Mouse (Mus musculus): ENCODE results near the gene Sumo1. TPM values are rescaled to one million over a fixed set of nuclear protein-coding genes. Genes with fewer than 3 reads are reported as not detected.

Gene Sumo1
- total and polyA plus RNA-seq, 3 experiments = 122 to 505 (median 296) TPM

- Histone ChIP-seq H3K4me2 (ENCODE audit: insufficient read depth, low read depth, poor library complexity, severe bottlenecking) (no peak overlapping the region), H3K27ac (ENCODE audit: insufficient read depth, low read depth) (no peak overlapping the region), H3K36me3 (replicated peaks in 1 of 2; ENCODE audit: control insufficient read depth in 1 of 2, insufficient read depth in 1 of 2, low read length in 1 of 2) (no peaks in the 10 kb centered on the region), H3K27me3 (replicated peaks) (no peaks in the 10 kb centered on the region), H3K4me1 (ENCODE audit: control insufficient read depth in 1 of 2, insufficient read depth in 2 of 2) (peaks cover 11 to 38% of the 10 kb centered on the region in 2 experiments), H3K9ac (ENCODE audit: insufficient read depth, low read depth) (no peak overlapping the region), H3K4me3 (replicated peaks in 1 of 3; ENCODE audit: low read depth in 2 of 3, low read length in 2 of 3, poor library complexity in 1 of 3) (no peak overlapping the region), H3K9me3 (replicated peaks; ENCODE audit: low read length) (peaks cover 6% of the 10 kb centered on the region), H3K79me2 (replicated peaks; ENCODE audit: control insufficient read depth, extremely low read depth, insufficient read depth, poor library complexity, severe bottlenecking) (no peaks in the 10 kb centered on the region)
- in situ Hi-C loops (cut with MboI; ENCODE audit: low pct_ligation_motif_present, low pct_unique_long_range_greater_than_20kb, low sequenced_read_pairs) (loop anchor here (5.0 kb wide), 1 partner anchor 41 kb away; no protein-coding TSS in a partner anchor), dilution Hi-C loops (cut with MboI; ENCODE audit: extremely low pct_ligation_motif_present, extremely low pct_unique_long_range_greater_than_20kb, low sequenced_read_pairs) (no loop called here)
- TF ChIP-seq ZC3H11A (IDR thresholded peaks at IDR 0.05; ENCODE audit: low read depth, low read length) (no peak), ETS1 (conservative IDR thresholded peaks at IDR 0.05; ENCODE audit: low read depth, low read length) (no peak), RAD21 (IDR thresholded peaks at IDR 0.05; ENCODE audit: low read depth, low read length) (no peak), USF1 (IDR thresholded peaks at IDR 0.05; ENCODE audit: low read depth, low read length) (no peak), JUND (conservative IDR thresholded peaks at IDR 0.05; ENCODE audit: low read depth, low read length) (no peak), RCOR1 (conservative IDR thresholded peaks at IDR 0.05; ENCODE audit: low read depth, low read length) (no peak), MXI1 (IDR thresholded peaks at IDR 0.05; ENCODE audit: low read depth, low read length) (no peak), MEF2A (IDR thresholded peaks at IDR 0.05; ENCODE audit: borderline replicate concordance, low read depth, low read length) (no peak), ZKSCAN1 (IDR thresholded peaks at IDR 0.05; ENCODE audit: borderline replicate concordance, low read depth, low read length) (no peak), ELF1 (IDR thresholded peaks at IDR 0.05; ENCODE audit: low read depth, low read length) (no peak), POLR2A (IDR thresholded peaks at IDR 0.05; ENCODE audit: low read depth, low read length) (no peak), TBP (conservative IDR thresholded peaks at IDR 0.05; ENCODE audit: low read depth, low read length) (no peak)
- DNase-seq (ENCODE audit: extremely low read depth) = no peak
Measured at GRCm38 (mm10) chr1:59566281-59566680, 104.4 kb downstream of the Sumo1 start.

DNA sequence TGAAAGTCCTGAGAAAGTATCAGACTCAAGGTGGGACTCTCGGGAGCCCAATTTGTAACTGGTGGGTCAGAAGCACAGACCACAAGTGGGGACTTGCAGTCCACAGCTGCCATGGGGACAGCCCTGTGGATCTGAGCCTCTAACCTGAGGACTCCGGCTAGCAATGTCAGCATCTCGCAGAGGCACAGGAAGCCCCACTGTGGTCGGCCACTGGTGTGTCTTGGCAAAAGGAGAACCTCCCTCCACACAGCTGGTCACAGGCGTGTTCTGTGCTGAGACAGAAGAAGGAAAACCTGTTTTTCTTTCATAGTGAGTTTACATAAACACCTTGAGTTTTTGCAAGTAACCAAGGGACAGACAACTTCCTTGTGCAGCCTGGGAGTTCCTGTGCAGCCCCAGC is 104.8 kb downstream of the Sumo1 start:
- no peak for TF ChIP-seq RAD21 (IDR thresholded peaks at IDR 0.05; ENCODE audit: low read depth, low read length)
- no peak for TF ChIP-seq SMC3 (IDR thresholded peaks at IDR 0.05; ENCODE audit: low read depth, low read length)
- no peak for TF ChIP-seq TCF12 (IDR thresholded peaks at IDR 0.05; ENCODE audit: low read depth, low read length)
- no peak for TF ChIP-seq ZNF384 (IDR thresholded peaks at IDR 0.05; ENCODE audit: low read depth, low read length)
- TF ChIP-seq NELFE (IDR thresholded peaks at IDR 0.05; ENCODE audit: low read depth, low read length) = no peak
- TF ChIP-seq MEF2A (IDR thresholded peaks at IDR 0.05; ENCODE audit: borderline replicate concordance, low read depth, low read length) = no peak
- no peak for TF ChIP-seq CHD2 (IDR thresholded peaks at IDR 0.05; ENCODE audit: low read length)
- no peak for TF ChIP-seq MXI1 (IDR thresholded peaks at IDR 0.05; ENCODE audit: low read depth, low read length)
- no peak for TF ChIP-seq GABPA (IDR thresholded peaks at IDR 0.05; ENCODE audit: insufficient replicate concordance, low read depth, low read length)
- TF ChIP-seq USF2 (conservative IDR thresholded peaks at IDR 0.05; ENCODE audit: low read depth, low read length) = no peak
- no peak for TF ChIP-seq MAX (IDR thresholded peaks at IDR 0.05; ENCODE audit: low read length)
- no peak for TF ChIP-seq SIN3A (IDR thresholded peaks at IDR 0.05; ENCODE audit: low read length)
- TF ChIP-seq ELF1 (IDR thresholded peaks at IDR 0.05; ENCODE audit: low read depth, low read length) = no peak
- TF ChIP-seq TBP (conservative IDR thresholded peaks at IDR 0.05; ENCODE audit: low read depth, low read length) = no peak
- no peak for TF ChIP-seq IRF4 (IDR thresholded peaks at IDR 0.05; ENCODE audit: low read depth, low read length)
- TF ChIP-seq CHD1 (IDR thresholded peaks at IDR 0.05; ENCODE audit: low read depth, low read length) = no peak
- in situ Hi-C loops (cut with MboI; ENCODE audit: low pct_ligation_motif_present, low pct_unique_long_range_greater_than_20kb, low sequenced_read_pairs) = loop anchor here (5.0 kb wide), 1 partner anchor 41 kb away; no protein-coding TSS in a partner anchor

More for the DNA sequence above, 104.8 kb downstream of the Sumo1 start:
- no peak for DNase-seq (ENCODE audit: extremely low read depth)
- Histone ChIP-seq H3K27me3 (replicated peaks) (no peaks in the 10 kb centered on the region), H3K4me3 (replicated peaks in 1 of 3; ENCODE audit: low read depth in 2 of 3, low read length in 2 of 3, poor library complexity in 1 of 3) (no peak overlapping the region), H3K36me3 (replicated peaks in 1 of 2; ENCODE audit: control insufficient read depth in 1 of 2, insufficient read depth in 1 of 2, low read length in 1 of 2) (no peaks in the 10 kb centered on the region), H3K4me2 (ENCODE audit: insufficient read depth, low read depth, poor library complexity, severe bottlenecking) (no peak overlapping the region), H3K27ac (ENCODE audit: insufficient read depth, low read depth) (no peak overlapping the region), H3K9ac (ENCODE audit: insufficient read depth, low read depth) (no peak overlapping the region), H3K9me3 (replicated peaks; ENCODE audit: low read length) (peaks cover 6% of the 10 kb centered on the region), H3K79me2 (replicated peaks; ENCODE audit: control insufficient read depth, extremely low read depth, insufficient read depth, poor library complexity, severe bottlenecking) (no peaks in the 10 kb centered on the region), H3K4me1 (ENCODE audit: control insufficient read depth in 1 of 2, insufficient read depth in 2 of 2) (peaks cover 11 to 38% of the 10 kb centered on the region in 2 experiments)
- dilution Hi-C loops (cut with MboI; ENCODE audit: extremely low pct_ligation_motif_present, extremely low pct_unique_long_range_greater_than_20kb, low sequenced_read_pairs) = no loop called here
